Mouse (Mus musculus) lung, embryonic 16.5 days (tissue): ENCODE results near the gene Morc2a. TPM values are rescaled to one million over a fixed set of nuclear protein-coding genes. Genes with fewer than 3 reads are reported as not detected.
"Not testable (repeated sequence)": the region's sequence is repeated elsewhere in the genome, so short reads cannot be mapped to it uniquely, and the experiment has no call there.

ENCODE experiments used
- ATAC-seq: fragments of 200-750 bp; cut with Nextera tagmentation; 2 replicates; pipeline ENCODE4 v1.8.0; 2017; ENCODE audit warnings: low read depth, mild to moderate bottlenecking, moderate library complexity
- H3K27ac ChIP-seq: fragments of 300-500 bp; sonication (generic); 2 replicates; pipeline ENCODE4 v1.5.1; 2014; ENCODE audit warnings: mild to moderate bottlenecking, control low read depth, low read length
- H3K27me3 ChIP-seq: fragments of 300-500 bp; sonication (generic); 2 replicates; pipeline ENCODE4 v1.6.1; 2014; ENCODE audit warnings: low read depth, low read length, mixed read lengths; ENCODE audit not compliant: control insufficient read depth, insufficient read depth
- H3K36me3 ChIP-seq: fragments of 300-500 bp; sonication (generic); 2 replicates; pipeline ENCODE4 v1.6.1; 2014; ENCODE audit warnings: low read length; ENCODE audit not compliant: control insufficient read depth, insufficient read depth
- H3K4me1 ChIP-seq: fragments of 300-500 bp; sonication (generic); replicated peaks from 2 replicates; pipeline ENCODE4 v1.6.1; 2014; ENCODE audit warnings: low read length, mixed read lengths; ENCODE audit not compliant: control insufficient read depth, insufficient read depth
- H3K4me2 ChIP-seq: fragments of 300-500 bp; sonication (generic); 2 replicates; pipeline ENCODE4 v1.6.1; 2014; ENCODE audit warnings: low read depth, low read length, control low read depth
- H3K4me3 ChIP-seq: fragments of 300-500 bp; sonication (generic); 2 replicates; pipeline ENCODE4 v1.5.1; 2014; ENCODE audit warnings: mild to moderate bottlenecking, low read length, control low read depth
- H3K9ac ChIP-seq: fragments of 300-500 bp; sonication (generic); 2 replicates; pipeline ENCODE4 v1.6.1; 2014; ENCODE audit warnings: low read length, control low read depth
- H3K9me3 ChIP-seq: fragments of 300-500 bp; sonication (generic); 2 replicates; pipeline ENCODE4 v1.6.1; 2016; ENCODE audit warnings: low read length; ENCODE audit not compliant: control insufficient read depth
- WGBS: fragments of 180-500 bp; shearing (Covaris S2); extraction: QIAGEN DNeasy Blood & Tissue Kit; methylation state at CpG from one replicate; pipeline ENCODE4 v1.1.7; 2014; 5-methylcytosine and 5-hydroxymethylcytosine counted together
- polyA plus RNA-seq: library from polyadenylated mRNA; unstranded; fragments of >200 nt; fragmentation: Nextera tagmentation; extraction: Ambion mirVana; gene quantifications from 2 replicates; pipeline ENCODE4 v1.2.1, GENCODE M21; 2015

Gene Morc2a
- 26.5 and 27.0 TPM in 2 replicates for polyA plus RNA-seq

GRCm38 (mm10) chr11:3648964-3649841, at the start of gene Morc2a:
TSS of gene Morc2a (plus strand) at chr11:3649191.
- WGBS: 1% methylated on average over 81 of the region's 81 CpGs
- H3K4me2 ChIP-seq: peak within 1 kb of the TSS; percentile 85

GRCm38 (mm10) chr11:3601966-3602365, 47.0 kb upstream of the Morc2a start:
- not testable (repeated sequence) for H3K4me3 ChIP-seq, H3K9ac ChIP-seq, H3K36me3 ChIP-seq, H3K4me1 ChIP-seq, H3K4me2 ChIP-seq, H3K27ac ChIP-seq, H3K9me3 ChIP-seq, H3K27me3 ChIP-seq, ATAC-seq
- 38% methylated on average over 1 of the region's 1 CpGs for WGBS

More at GRCm38 (mm10) chr11:3648964-3649841, at the start of gene Morc2a:
- peaks cover 20% of the 10 kb centered on the region for H3K4me1 ChIP-seq
- H3K36me3 ChIP-seq: peaks cover 25% of the 10 kb centered on the region
- H3K9me3 ChIP-seq: peaks cover 9% of the 10 kb centered on the region; the same call in 1 of the 2 replicates
- peak within 1 kb of the TSS; percentile 93 for H3K27ac ChIP-seq
- H3K9ac ChIP-seq: peak within 1 kb of the TSS; percentile 98
- peak within 1 kb of the TSS; percentile 93 for H3K4me3 ChIP-seq
- H3K27me3 ChIP-seq: no peaks in the 10 kb centered on the region
- peak; percentile 99 for ATAC-seq

GRCm38 (mm10) chr11:3602687-3603086, 46.3 kb upstream of the Morc2a start:
- not testable (repeated sequence) for H3K27ac ChIP-seq, H3K4me1 ChIP-seq, H3K27me3 ChIP-seq, H3K4me2 ChIP-seq, ATAC-seq, H3K4me3 ChIP-seq, H3K9ac ChIP-seq, H3K9me3 ChIP-seq, H3K36me3 ChIP-seq
- WGBS: 44% methylated on average over 2 of the region's 2 CpGs

- Histone ChIP-seq H3K9ac (no peak overlapping the region), H3K4me1 (no peaks in the 10 kb centered on the region), H3K27me3 (no peaks in the 10 kb centered on the region), H3K27ac (no peak overlapping the region), H3K4me3 (no peak overlapping the region), H3K9me3 (no peaks in the 10 kb centered on the region), H3K4me2 (no peak overlapping the region), H3K36me3 (no peaks in the 10 kb centered on the region)
- WGBS: 68% methylated on average over 5 of the region's 5 CpGs
- ATAC-seq: no peak
These were observed 42.5 kb upstream of the Morc2a start for GRCm38 (mm10) chr11:3606456-3606855.

GRCm38 (mm10) chr11:3615576-3615975, 33.4 kb upstream of the Morc2a start:
- no peak for ATAC-seq
- no peak overlapping the region for H3K4me3 ChIP-seq
- WGBS: 92% methylated on average over 4 of the region's 4 CpGs
- no peak overlapping the region for H3K27ac ChIP-seq
- H3K36me3 ChIP-seq: no peaks in the 10 kb centered on the region
- no peak overlapping the region for H3K9ac ChIP-seq
- H3K4me2 ChIP-seq: no peak overlapping the region
- H3K27me3 ChIP-seq: no peaks in the 10 kb centered on the region
- H3K4me1 ChIP-seq: no peaks in the 10 kb centered on the region
- no peaks in the 10 kb centered on the region for H3K9me3 ChIP-seq

GRCm38 (mm10) chr11:3622826-3623225, 26.2 kb upstream of the Morc2a start:
- Histone ChIP-seq H3K4me3 (no peak overlapping the region), H3K9ac (no peak overlapping the region), H3K27ac (no peak overlapping the region), H3K4me2 (no peak overlapping the region), H3K27me3 (no peaks in the 10 kb centered on the region), H3K4me1 (no peaks in the 10 kb centered on the region), H3K9me3 (no peaks in the 10 kb centered on the region), H3K36me3 (no peaks in the 10 kb centered on the region)
- ATAC-seq: no peak
- WGBS: 69% methylated on average over 5 of the region's 5 CpGs

- Histone ChIP-seq H3K4me3 (no peak overlapping the region), H3K9me3 (no peaks in the 10 kb centered on the region), H3K36me3 (no peaks in the 10 kb centered on the region), H3K27me3 (peaks cover 6% of the 10 kb centered on the region; the same call in 1 of the 2 replicates), H3K4me1 (0 out of 2 replicates have a peak, but pooled peaks cover 3% of the 10 kb centered on the region), H3K9ac (no peak overlapping the region), H3K4me2 (no peak overlapping the region), H3K27ac (no peak overlapping the region)
- no peak for ATAC-seq
- WGBS: 64% methylated on average over 4 of the region's 4 CpGs
These were observed 24.5 kb upstream of the Morc2a start for GRCm38 (mm10) chr11:3624391-3625027.

GRCm38 (mm10) chr11:3628999-3629491, 19.9 kb upstream of the Morc2a start:
- H3K9me3 ChIP-seq: no peaks in the 10 kb centered on the region
- H3K27ac ChIP-seq: no peak overlapping the region
- no peaks in the 10 kb centered on the region for H3K36me3 ChIP-seq
- ATAC-seq: peak; percentile 49
- H3K4me2 ChIP-seq: peak overlapping the region; percentile 88
- H3K27me3 ChIP-seq: peaks cover 6% of the 10 kb centered on the region; the same call in 1 of the 2 replicates
- 0 out of 2 replicates have a peak, but pooled peaks cover 3% of the 10 kb centered on the region for H3K4me1 ChIP-seq
- H3K4me3 ChIP-seq: peak overlapping the region; percentile 52
- WGBS: under 1% methylated on average over 32 of the region's 32 CpGs
- H3K9ac ChIP-seq: peak overlapping the region; percentile 62

GRCm38 (mm10) chr11:3633269-3633668, 15.7 kb upstream of the Morc2a start:
- ATAC-seq, H3K27ac ChIP-seq, H3K9ac ChIP-seq, H3K36me3 ChIP-seq, H3K4me2 ChIP-seq, H3K4me1 ChIP-seq, H3K9me3 ChIP-seq, H3K4me3 ChIP-seq, H3K27me3 ChIP-seq: not testable (repeated sequence)
- WGBS: 80% methylated on average over 8 of the region's 8 CpGs
